Mouse (Mus musculus) forebrain, postnatal 0 days (tissue): ENCODE results near the gene Mgarp. TPM values are rescaled to one million over a fixed set of nuclear protein-coding genes. Genes with fewer than 3 reads are reported as not detected.

ENCODE experiments used
- ATAC-seq: fragments of 200-750 bp; cut with Nextera tagmentation; 2 replicates; pipeline ENCODE4 v1.8.0; 2017; ENCODE audit warnings: mild to moderate bottlenecking, moderate library complexity
- DNase-seq: peaks from one replicate; pipeline ENCODE4 v3.0.0-alpha.2; 2015
- H3K27ac ChIP-seq: fragments of 300-500 bp; sonication (generic); 2 replicates; pipeline ENCODE4 v1.5.1; 2014; ENCODE audit warnings: low read depth, mild to moderate bottlenecking, antibody characterized with exemption, low read length, moderate library complexity, mixed read lengths
- H3K27me3 ChIP-seq: fragments of 300-500 bp; sonication (generic); 2 replicates; pipeline ENCODE4 v1.6.1; 2014; ENCODE audit warnings: mild to moderate bottlenecking, low read length, mixed read lengths; ENCODE audit not compliant: insufficient read depth
- H3K36me3 ChIP-seq: fragments of 300-500 bp; sonication (generic); 2 replicates; pipeline ENCODE4 v1.6.1; 2014; ENCODE audit warnings: mild to moderate bottlenecking, moderate library complexity; ENCODE audit not compliant: insufficient read depth
- H3K4me1 ChIP-seq: fragments of 300-500 bp; sonication (generic); 2 replicates; pipeline ENCODE4 v1.6.1; 2014; ENCODE audit warnings: antibody characterized with exemption; ENCODE audit not compliant: insufficient read depth
- H3K4me2 ChIP-seq: fragments of 300-500 bp; sonication (generic); 2 replicates; pipeline ENCODE4 v1.6.1; 2014; ENCODE audit warnings: low read depth, mild to moderate bottlenecking, moderate library complexity
- H3K4me3 ChIP-seq: fragments of 300-500 bp; sonication (generic); 2 replicates; pipeline ENCODE4 v1.5.1; 2014; ENCODE audit warnings: low read depth, low read length, mixed read lengths
- H3K9ac ChIP-seq: fragments of 300-500 bp; sonication (generic); 2 replicates; pipeline ENCODE4 v1.6.1; 2014; ENCODE audit warnings: mild to moderate bottlenecking
- H3K9me3 ChIP-seq: fragments of 300-500 bp; sonication (generic); 2 replicates; pipeline ENCODE4 v1.6.1; 2016; ENCODE audit warnings: low read length
- CTCF ChIP-seq: sonication (generic); IDR thresholded peaks from 2 replicates; pipeline ENCODE4 v1.5.1; 2016; ENCODE audit warnings: antibody characterized with exemption, control low read depth, low read depth
- WGBS: fragments of 180-500 bp; shearing (Covaris S2); extraction: QIAGEN DNeasy Blood & Tissue Kit; methylation state at CpG from one replicate; pipeline ENCODE4 v1.1.7; 2014; 5-methylcytosine and 5-hydroxymethylcytosine counted together
- polyA plus RNA-seq: library from polyadenylated mRNA; unstranded; fragments of >200 nt; fragmentation: Nextera tagmentation; extraction: Ambion mirVana; gene quantifications from 2 replicates; pipeline ENCODE4 v1.2.1, GENCODE M21; 2015
- total RNA-seq: library from RNA; depleted of rRNA; stranded (reverse); fragments of >200 nt; gene quantifications from 2 replicates; pipeline ENCODE4 v1.2.3, GENCODE M21; 2014; rRNA removed

The Mgarp gene
- total and polyA plus RNA-seq, 2 experiments from 2014 or later: 0.42 to 0.67 TPM

DNA sequence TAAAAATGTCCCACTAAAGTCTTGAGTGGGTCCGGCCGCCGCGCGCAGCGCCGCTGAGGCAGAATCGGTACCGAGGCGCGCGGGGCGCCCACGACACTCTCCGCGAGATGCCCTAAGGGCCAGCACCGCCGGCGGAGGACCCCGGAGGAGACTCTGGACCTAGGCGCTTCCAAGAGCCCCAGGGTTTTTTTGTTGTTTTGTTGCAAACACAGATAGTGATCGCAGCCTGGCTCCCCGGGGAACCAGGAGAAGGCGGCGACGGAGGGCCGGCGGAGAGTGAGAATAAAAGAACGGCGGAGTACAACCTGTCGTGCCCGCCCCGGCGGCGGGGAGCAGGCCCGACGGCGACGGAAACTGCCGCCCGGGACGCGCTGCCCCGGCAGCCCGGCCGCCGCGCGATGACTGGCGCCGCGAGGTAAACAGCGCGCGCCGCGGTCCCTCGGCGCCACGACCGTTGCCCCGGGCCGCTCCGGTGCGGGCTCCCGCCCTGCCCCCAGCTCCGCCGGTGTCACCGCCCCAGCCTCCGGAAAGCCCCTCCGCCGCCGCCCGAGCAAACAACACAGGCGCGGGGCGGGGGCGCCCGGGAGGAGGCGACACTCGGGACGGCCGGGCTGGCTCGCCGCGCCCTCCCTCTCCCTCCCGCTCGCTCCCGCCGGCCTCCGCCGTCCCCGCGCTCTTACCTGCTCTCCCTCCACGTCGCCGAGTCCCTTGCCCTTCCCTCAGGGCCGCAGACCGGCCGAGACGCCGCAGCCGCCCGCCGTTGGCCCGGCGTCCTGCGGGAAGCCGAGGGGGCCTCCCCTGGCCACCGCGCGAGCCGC lies 56.6 kb downstream of the Mgarp start:
- Histone ChIP-seq H3K4me1 (no peaks in the 10 kb centered on the region), H3K27me3 (no peaks in the 10 kb centered on the region), H3K27ac (peak overlapping the region; percentile 96), H3K4me3 (peak overlapping the region; percentile 97), H3K4me2 (peak overlapping the region; percentile 86), H3K36me3 (no peaks in the 10 kb centered on the region), H3K9ac (peak overlapping the region; percentile 87), H3K9me3 (no peaks in the 10 kb centered on the region)
- 2% methylated on average over 86 of the region's 113 CpGs for WGBS
- ATAC-seq (peak; percentile 21), DNase-seq (peak; percentile 30)
- no peak for TF ChIP-seq CTCF

DNA sequence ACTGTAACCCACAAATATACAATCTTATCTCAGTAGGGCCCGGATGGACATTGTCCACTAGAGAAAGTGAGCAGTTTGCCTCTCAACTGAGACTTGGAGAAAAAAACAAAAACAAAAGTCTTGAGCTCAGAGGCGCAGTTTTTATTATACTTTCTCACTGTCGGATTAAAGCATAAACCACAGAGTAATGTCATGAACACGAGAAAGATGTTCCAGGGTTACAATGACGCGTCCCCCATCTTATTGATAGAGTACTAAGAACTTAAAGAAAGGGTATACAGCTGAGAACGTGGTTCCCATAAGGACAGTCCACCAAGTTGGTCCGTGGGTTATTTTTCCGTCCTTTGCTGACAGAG lies 57.2 kb downstream of the Mgarp start:
- Histone ChIP-seq H3K27ac (no peak overlapping the region), H3K9ac (peak overlapping the region; percentile 87), H3K4me2 (peak overlapping the region; percentile 86), H3K36me3 (no peaks in the 10 kb centered on the region), H3K9me3 (no peaks in the 10 kb centered on the region), H3K27me3 (no peaks in the 10 kb centered on the region), H3K4me3 (peak overlapping the region; percentile 97), H3K4me1 (no peaks in the 10 kb centered on the region)
- peak; percentile 21 for DNase-seq
- no peak for TF ChIP-seq CTCF
- no peak for ATAC-seq
- WGBS: 1% methylated on average over 9 of the region's 9 CpGs

Other genes starting within 250 kb of the Mgarp start
- 31.5 and 33.7 TPM in 2 replicates for gene Noct, start 172.3 kb downstream of the Mgarp start, total RNA-seq
- gene Noct, start 172.3 kb downstream of the Mgarp start, polyA plus RNA-seq: 27.0 and 32.6 TPM in 2 replicates
- gene Elf2, start 56.1 kb downstream of the Mgarp start, total RNA-seq: 78.1 and 83.9 TPM in 2 replicates
- 26.4 and 29.3 TPM in 2 replicates for gene Elf2, start 56.1 kb downstream of the Mgarp start, polyA plus RNA-seq
- gene Ndufc1, start 12.2 kb upstream of the Mgarp start, total RNA-seq: 78.2 and 186 TPM in 2 replicates
- gene Ndufc1, start 12.2 kb upstream of the Mgarp start, polyA plus RNA-seq: 871 and 1,036 TPM in 2 replicates
- gene Naa15, start 18.4 kb upstream of the Mgarp start, total RNA-seq: 28.3 and 36.9 TPM in 2 replicates
- gene Naa15, start 18.4 kb upstream of the Mgarp start, polyA plus RNA-seq: 21.4 and 29.7 TPM in 2 replicates
- gene Rab33b, start 87.2 kb upstream of the Mgarp start, total RNA-seq: 41.0 and 47.9 TPM in 2 replicates
- 31.3 and 32.8 TPM in 2 replicates for gene Rab33b, start 87.2 kb upstream of the Mgarp start, polyA plus RNA-seq
- 15.2 and 22.8 TPM in 2 replicates for gene Setd7, start 164.1 kb upstream of the Mgarp start, total RNA-seq
- gene Setd7, start 164.1 kb upstream of the Mgarp start, polyA plus RNA-seq: 0.92 and 2.1 TPM in 2 replicates